23 mouse cellular contexts compared by ENCODE assay signal in the genomic region with DNA sequence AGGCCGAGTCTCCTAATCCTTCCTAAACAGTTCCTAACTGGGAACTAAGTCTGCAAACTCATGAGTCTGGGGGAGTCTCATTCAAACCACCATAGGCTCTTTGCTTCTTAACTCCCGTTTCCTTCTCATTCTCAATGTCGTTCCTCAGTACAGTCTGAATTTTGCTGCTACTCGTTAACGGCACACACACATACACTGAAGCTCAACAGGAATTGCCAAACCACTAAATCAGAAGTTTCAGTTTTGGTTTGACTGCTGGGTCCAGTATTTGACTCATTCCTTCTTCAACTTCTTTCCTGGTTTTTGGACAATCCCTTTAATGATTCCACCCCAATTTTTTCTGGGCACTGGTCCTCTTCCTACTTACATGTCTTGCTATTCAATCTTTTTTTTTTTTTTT. TPM values are rescaled to one million over a fixed set of nuclear protein-coding genes. Genes with fewer than 3 reads are reported as not detected.
A peak's percentile ranks its signal among the peaks of the same experiment; 100 is the strongest.
DNase-seq lines count a peak whose midpoint lies in the region; ATAC-seq and TF ChIP-seq lines count a peak whose summit lies in the region.
"Had no signal": no experiment of that assay in that cellular context is flagged by ENCODE, and none has a peak within 500 bp of the region (broad histone marks: within the 10 kb centered on the region; RNA-seq: fewer than 3 reads in every experiment).

No protein-coding gene starts in this region.

- no peaks in the 10 kb centered on the region for H3K9me3 ChIP-seq in CH12.LX (replicated peaks; ENCODE audit: low read length)
- H3K9me3 ChIP-seq: embryonic facial prominence, embryonic 13.5 days; embryonic facial prominence, embryonic 15.5 days; forebrain, embryonic 10.5 days; forebrain, embryonic 12.5 days had no signal

- H3K27me3 ChIP-seq in heart, adult 2 months (ENCODE audit: control insufficient read depth, insufficient read depth, low read length), result no peaks in the 10 kb centered on the region
- H3K27me3 ChIP-seq in CH12.LX (replicated peaks), result no peaks in the 10 kb centered on the region
- H3K27me3 ChIP-seq: embryonic facial prominence, embryonic 13.5 days; embryonic facial prominence, embryonic 15.5 days; forebrain, embryonic 12.5 days had no signal

- no peak for TF ChIP-seq RAD21 in CH12.LX (IDR thresholded peaks at IDR 0.05; ENCODE audit: low read depth, low read length)

- TF ChIP-seq CTCF in heart, adult 2 months (IDR thresholded peaks at IDR 0.05), result no peak
- no peak for TF ChIP-seq CTCF in CH12.LX (conservative IDR thresholded peaks at IDR 0.05 in 1 of 2, IDR thresholded peaks at IDR 0.05 in 1 of 2; ENCODE audit: low read depth in 2 of 2, low read length in 2 of 2)

- 81% methylated on average over 5 of the region's 5 CpGs for WGBS in heart, adult 2 months

- H3K4me2 ChIP-seq in CH12.LX (ENCODE audit: insufficient read depth, low read depth, poor library complexity, severe bottlenecking), result peak overlapping the region; percentile 58; the same call in 1 of the 2 replicates
- H3K4me2 ChIP-seq: embryonic facial prominence, embryonic 13.5 days; embryonic facial prominence, embryonic 15.5 days; forebrain, embryonic 12.5 days had no signal

- ATAC-seq in granulocyte monocyte progenitor cell, adult 5-6 weeks (replicated peaks; ENCODE audit: poor library complexity, severe bottlenecking), result peak; percentile 58
- ATAC-seq in megakaryocyte progenitor cell, adult 5-6 weeks (replicated peaks; ENCODE audit: poor library complexity), result peak; percentile 47
- ATAC-seq: CD4-positive, CD25-positive, alpha-beta regulatory T cell, adult 4 months; forebrain, embryonic 14.5 days; forebrain, embryonic 16.5 days had no signal

- no peaks in the 10 kb centered on the region for H3K4me1 ChIP-seq in heart, adult 2 months (ENCODE audit: control insufficient read depth, insufficient read depth, low read length)
- peaks cover 8 to 12% of the 10 kb centered on the region in 2 experiments; a peak in 3 of 4 replicates for H3K4me1 ChIP-seq in CH12.LX (ENCODE audit: control insufficient read depth in 1 of 2, insufficient read depth in 2 of 2)
- H3K4me1 ChIP-seq: embryonic facial prominence, embryonic 13.5 days; embryonic facial prominence, embryonic 15.5 days; forebrain, embryonic 10.5 days; forebrain, embryonic 12.5 days had no signal

- no peaks in the 10 kb centered on the region for H3K79me2 ChIP-seq in heart, adult 2 months (replicated peaks; ENCODE audit: control insufficient read depth, insufficient read depth, low read length)
- no peaks in the 10 kb centered on the region for H3K79me2 ChIP-seq in CH12.LX (replicated peaks; ENCODE audit: control insufficient read depth, extremely low read depth, insufficient read depth, poor library complexity, severe bottlenecking)

- TF ChIP-seq EP300 in heart, adult 2 months (IDR thresholded peaks at IDR 0.05; ENCODE audit: insufficient read depth, low read depth, low read length), result no peak
- peak; percentile 78 for TF ChIP-seq EP300 in CH12.LX (IDR thresholded peaks at IDR 0.05; ENCODE audit: low read length)

- dilution Hi-C loops in CH12.LX (cut with MboI; ENCODE audit: extremely low pct_ligation_motif_present, extremely low pct_unique_long_range_greater_than_20kb, low sequenced_read_pairs), result no loop called here

- H3K9ac ChIP-seq in heart, adult 2 months (ENCODE audit: low read depth, low read length), result no peak overlapping the region
- no peak overlapping the region for H3K9ac ChIP-seq in CH12.LX (ENCODE audit: insufficient read depth, low read depth)
- H3K9ac ChIP-seq: embryonic facial prominence, embryonic 13.5 days; embryonic facial prominence, embryonic 15.5 days; forebrain, embryonic 12.5 days had no signal

- peak; percentile 40 for DNase-seq in heart, adult 11 months
- no peak for DNase-seq in heart, adult 2 months
- no peak for DNase-seq in CH12.LX (ENCODE audit: extremely low read depth)
- no peak for DNase-seq in embryo, embryonic 11 days
- no peak for DNase-seq in lung, adult 18-20 months
- DNase-seq: adrenal gland, postnatal 10 days; adrenal gland, postnatal 25 days; B cell, adult 2 months; cerebellum, adult 11 months; cerebellum, adult 18-20 months; cerebellum, adult 8-10 months; cerebellum, postnatal 14 days; cerebellum, postnatal 36 days had no signal

- no peak overlapping the region for H3K27ac ChIP-seq in heart, adult 2 months
- no peak overlapping the region for H3K27ac ChIP-seq in CH12.LX (ENCODE audit: insufficient read depth, low read depth)
- H3K27ac ChIP-seq: embryonic facial prominence, embryonic 13.5 days; embryonic facial prominence, embryonic 15.5 days; forebrain, embryonic 10.5 days; forebrain, embryonic 12.5 days had no signal

- in situ Hi-C loops in CH12.LX (cut with MboI; ENCODE audit: low pct_ligation_motif_present, low pct_unique_long_range_greater_than_20kb, low sequenced_read_pairs), result no loop called here

- TF ChIP-seq POLR2A in heart, adult 2 months (IDR thresholded peaks at IDR 0.05; ENCODE audit: insufficient read depth, low read depth, low read length), result no peak
- no peak for TF ChIP-seq POLR2A in CH12.LX (IDR thresholded peaks at IDR 0.05; ENCODE audit: low read depth, low read length)

- H3K4me3 ChIP-seq in heart, adult 2 months, result no peak overlapping the region
- no peak overlapping the region for H3K4me3 ChIP-seq in CH12.LX (replicated peaks in 1 of 3; ENCODE audit: low read depth in 2 of 3, low read length in 2 of 3, poor library complexity in 1 of 3)
- H3K4me3 ChIP-seq: embryonic facial prominence, embryonic 13.5 days; embryonic facial prominence, embryonic 15.5 days; erythroblast, embryonic 14.5 days; forebrain, embryonic 10.5 days; forebrain, embryonic 12.5 days had no signal

- no peaks in the 10 kb centered on the region for H3K36me3 ChIP-seq in heart, adult 2 months (ENCODE audit: control insufficient read depth, insufficient read depth, low read length)
- peaks cover 6 to 33% of the 10 kb centered on the region in 2 experiments for H3K36me3 ChIP-seq in CH12.LX (replicated peaks in 1 of 2; ENCODE audit: control insufficient read depth in 1 of 2, insufficient read depth in 1 of 2, low read length in 1 of 2)
- H3K36me3 ChIP-seq: embryonic facial prominence, embryonic 13.5 days; embryonic facial prominence, embryonic 15.5 days had no signal

- intact Hi-C loops in heart, adult 2 months (cut with DNase I), result no loop called here

TF ChIP-seq in CH12.LX, 34 proteins besides CTCF, POLR2A, EP300 and RAD21:
- peak; percentile 49; the same call in 1 of the 2 replicates for TF ChIP-seq JUN (IDR thresholded peaks at IDR 0.05; ENCODE audit: insufficient read depth, low read depth, low read length)
- no peak for TF ChIP-seq MXI1 (IDR thresholded peaks at IDR 0.05; ENCODE audit: low read depth, low read length)
- TF ChIP-seq IRF4 (IDR thresholded peaks at IDR 0.05; ENCODE audit: low read depth, low read length), result peak; percentile 75
- TF ChIP-seq MAFK (IDR thresholded peaks at IDR 0.05; ENCODE audit: insufficient replicate concordance, low read length), result no peak
- TF ChIP-seq TBP (conservative IDR thresholded peaks at IDR 0.05; ENCODE audit: low read depth, low read length), result no peak
- no peak for TF ChIP-seq GABPA (IDR thresholded peaks at IDR 0.05; ENCODE audit: insufficient replicate concordance, low read depth, low read length)
- TF ChIP-seq ZNF384 (IDR thresholded peaks at IDR 0.05; ENCODE audit: low read depth, low read length), result peak; percentile 32; the same call in 1 of the 2 replicates
- TF ChIP-seq BHLHE40 (IDR thresholded peaks at IDR 0.05; ENCODE audit: low read depth, low read length), result no peak
- no peak for TF ChIP-seq USF1 (IDR thresholded peaks at IDR 0.05; ENCODE audit: low read depth, low read length)
- TF ChIP-seq ELF1 (IDR thresholded peaks at IDR 0.05; ENCODE audit: low read depth, low read length), result no peak
- TF ChIP-seq MYC (IDR thresholded peaks at IDR 0.05; ENCODE audit: low read depth, low read length), result no peak
- TF ChIP-seq SMC3 (IDR thresholded peaks at IDR 0.05; ENCODE audit: low read depth, low read length), result no peak
- 0 out of 2 replicates have a peak, but pooled peaks have one; percentile 41 for TF ChIP-seq JUND (conservative IDR thresholded peaks at IDR 0.05; ENCODE audit: low read depth, low read length)

RNA-seq across cellular contexts. Expression of a gene that starts 8.5 kb away (rescaled TPM):
- 100 to 1,000 TPM; 334 to 404 TPM for total RNA-seq in heart, adult 2 months (2021)
- polyA plus RNA-seq in heart, adult 2 months (2012; rRNA removed), result 66.7 and 85.7 TPM in 2 replicates
- total RNA-seq in CH12.LX (2012; rRNA removed), result 15.9 and 20.5 TPM in 2 replicates
- total RNA-seq in CH12.LX (2014; rRNA removed), result 7.4 and 9.1 TPM in 2 replicates
- 27.6 and 28.0 TPM in 2 replicates for polyA plus RNA-seq in CH12.LX (2012; ENCODE audit: insufficient read length, low read depth)
- 0.49 and 0.81 TPM in 2 replicates for total RNA-seq in granulocyte monocyte progenitor cell, adult 5-6 weeks (2014; fragmentation: Nextera tagmentation)
- total RNA-seq in granulocyte monocyte progenitor cell, adult 5-6 weeks (2017), result 0.31 and 0.78 TPM in 2 replicates
- total RNA-seq in megakaryocyte progenitor cell, adult 5-6 weeks (2015), result 0.51 and 3.2 TPM in 2 replicates
- total RNA-seq in megakaryocyte progenitor cell, adult 5-6 weeks (2017), result 1.3 and 5.4 TPM in 2 replicates

RNA-seq across cellular contexts. Expression of a gene that starts 8.9 kb away (rescaled TPM):
- 1 to 10 TPM; 2.1 to 3.0 TPM for total RNA-seq in heart, adult 2 months (2021)
- 0.61 and 2.9 TPM in 2 replicates for polyA plus RNA-seq in heart, adult 2 months (2012; rRNA removed)
- total RNA-seq in CH12.LX (2012; rRNA removed), result 0.50 and 1.4 TPM in 2 replicates
- 3.2 and 4.0 TPM in 2 replicates for total RNA-seq in CH12.LX (2014; rRNA removed)
- 2.5 and 3.4 TPM in 2 replicates for polyA plus RNA-seq in CH12.LX (2012; ENCODE audit: insufficient read length, low read depth)
- total RNA-seq in granulocyte monocyte progenitor cell, adult 5-6 weeks (2014; fragmentation: Nextera tagmentation), result not detected in 2 replicates
- not detected in 2 replicates for total RNA-seq in granulocyte monocyte progenitor cell, adult 5-6 weeks (2017)
- total RNA-seq in megakaryocyte progenitor cell, adult 5-6 weeks (2015), result not detected in 2 replicates
- total RNA-seq in megakaryocyte progenitor cell, adult 5-6 weeks (2017), result not detected in 2 replicates
- polyA plus RNA-seq: erythroblast, embryonic 14.5 days had no signal

Comparison
In these comparisons a context has a peak if more than half of its experiments do, and no peak if none do; other contexts are left out.
1. RNA of a gene that starts 8.5 kb away (total RNA-seq): 334 to 404 TPM in heart, adult 2 months; 7.4 to 20.5 TPM in CH12.LX, 0.51 to 5.4 TPM in megakaryocyte progenitor cell, adult 5-6 weeks and 0.31 to 0.81 TPM in granulocyte monocyte progenitor cell, adult 5-6 weeks; every median in the first group is over 10 times any median in the second.